In the genomic region with DNA sequence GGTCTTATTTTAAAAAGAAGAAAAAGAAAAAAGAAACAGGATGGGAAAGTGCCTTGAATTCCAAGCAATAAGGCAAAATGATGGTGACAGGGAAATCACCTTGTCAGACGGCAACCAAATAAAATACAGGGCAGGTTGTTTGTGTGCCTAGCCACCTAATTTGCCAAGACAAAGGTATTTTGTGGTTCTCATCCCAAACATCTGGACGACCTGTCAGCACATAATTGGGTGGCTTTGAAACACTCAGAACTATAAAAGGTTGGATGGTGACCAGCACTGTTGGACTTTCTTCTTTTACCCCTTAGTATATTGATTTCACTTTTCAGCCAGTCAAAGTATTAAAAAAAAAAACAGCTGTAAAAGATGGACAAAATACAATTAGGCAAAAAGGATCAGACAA, we compare ENCODE assay signal across 31 mouse cellular contexts. TPM values are rescaled to one million over a fixed set of nuclear protein-coding genes. Genes with fewer than 3 reads are reported as not detected.
"Had no signal": no experiment of that assay in that cellular context is flagged by ENCODE, and none has a peak within 500 bp of the region (broad histone marks: within the 10 kb centered on the region; RNA-seq: fewer than 3 reads in every experiment).

No protein-coding gene starts in this region.

- ATAC-seq: hindbrain, embryonic 16.5 days; inflammation-experienced regulatory T-cells, adult 6 months; intestine, embryonic 15.5 days; intestine, postnatal 0 days had no signal

- H3K9me3 ChIP-seq: heart, embryonic 10.5 days; heart, embryonic 12.5 days; hindbrain, embryonic 10.5 days; hindbrain, embryonic 12.5 days; intestine, embryonic 15.5 days; limb, embryonic 12.5 days; liver, embryonic 13.5 days; liver, embryonic 15.5 days had no signal

- H3K27ac ChIP-seq: gastrocnemius, adult 2 months; heart, embryonic 10.5 days; hindbrain, embryonic 10.5 days; hindbrain, embryonic 12.5 days; hindbrain, embryonic 14.5 days; intestine, embryonic 15.5 days; layer of hippocampus, adult 2 months; left cerebral cortex, adult 2 months; limb, embryonic 12.5 days; liver, embryonic 13.5 days; liver, embryonic 15.5 days had no signal

- H3K4me2 ChIP-seq: heart, embryonic 12.5 days; hindbrain, embryonic 12.5 days; hindbrain, embryonic 14.5 days; intestine, embryonic 15.5 days; limb, embryonic 12.5 days; liver, embryonic 13.5 days; liver, embryonic 15.5 days had no signal

- DNase-seq: gastrocnemius, adult 2 months; gastrocnemius, postnatal 10 days; gastrocnemius, postnatal 25 days; heart, adult 18-20 months; heart, postnatal 10 days; heart, postnatal 4 days; kidney, adult 18-20 months; kidney, adult 8-10 months; kidney, postnatal 10 days; kidney, postnatal 25 days; kidney, postnatal 4 days; liver; liver, embryonic 13.5 days had no signal

- H3K4me3 ChIP-seq: gastrocnemius, adult 2 months; heart, embryonic 10.5 days; heart, embryonic 12.5 days; hindbrain, embryonic 10.5 days; hindbrain, embryonic 12.5 days; intestine, embryonic 15.5 days; layer of hippocampus, adult 2 months; left cerebral cortex, adult 2 months; limb, embryonic 12.5 days; liver, embryonic 13.5 days; liver, embryonic 15.5 days had no signal

- H3K36me3 ChIP-seq: heart, embryonic 10.5 days; heart, embryonic 12.5 days; hindbrain, embryonic 10.5 days; hindbrain, embryonic 12.5 days; intestine, embryonic 15.5 days; limb, embryonic 12.5 days; liver, embryonic 13.5 days; liver, embryonic 15.5 days had no signal

- H3K9ac ChIP-seq: heart, embryonic 12.5 days; hindbrain, embryonic 12.5 days; hindbrain, embryonic 14.5 days; intestine, embryonic 15.5 days; limb, embryonic 12.5 days; liver, embryonic 13.5 days; liver, embryonic 15.5 days had no signal

- H3K4me1 ChIP-seq: heart, embryonic 10.5 days; heart, embryonic 12.5 days; hindbrain, embryonic 12.5 days; intestine, embryonic 15.5 days; liver, embryonic 13.5 days; liver, embryonic 15.5 days had no signal

- H3K27me3 ChIP-seq: heart, embryonic 12.5 days; hindbrain, embryonic 12.5 days; intestine, embryonic 15.5 days; limb, embryonic 12.5 days; liver, embryonic 13.5 days; liver, embryonic 15.5 days had no signal

RNA-seq across cellular contexts. Expression of a gene that starts 58.8 kb away (rescaled TPM):
- polyA plus RNA-seq: heart, embryonic 10.5 days; heart, embryonic 14.5 days; heart, embryonic 16.5 days; hindbrain, embryonic 12.5 days; hindbrain, embryonic 14.5 days; hindbrain, embryonic 16.5 days; intestine, embryonic 15.5 days; intestine, postnatal 0 days; kidney, embryonic 14.5 days; kidney, embryonic 16.5 days; limb, embryonic 12.5 days; limb, embryonic 14.5 days; liver, embryonic 13.5 days; liver, embryonic 15.5 days had no signal
